Mouse (Mus musculus) ES-E14 (cell line): ENCODE data around the gene Sufu.

ENCODE experiments used
- CHD2 ChIP-seq: IDR thresholded peaks from 2 replicates; pipeline ENCODE4 v1.6.1; 2014; ENCODE audit warnings: mild to moderate bottlenecking, low read depth, low read length, inconsistent platforms
- HCFC1 ChIP-seq: IDR thresholded peaks from 2 replicates; pipeline ENCODE4 v1.6.1; 2012; ENCODE audit warnings: low read length, inconsistent platforms, borderline replicate concordance; ENCODE audit not compliant: insufficient read depth
- MAFK ChIP-seq: IDR thresholded peaks from 2 replicates; pipeline ENCODE4 v1.6.1; 2014; ENCODE audit warnings: mild to moderate bottlenecking, low read depth, low read length, inconsistent platforms; ENCODE audit not compliant: insufficient read depth
- ZC3H11A ChIP-seq: IDR thresholded peaks from 2 replicates; pipeline ENCODE4 v1.6.1; 2012; ENCODE audit warnings: low read depth, mild to moderate bottlenecking, inconsistent platforms, low read length, borderline replicate concordance
- ZNF384 ChIP-seq: IDR thresholded peaks from 2 replicates; pipeline ENCODE4 v1.6.1; 2012; ENCODE audit warnings: low read depth, low read length, inconsistent platforms

DNA sequence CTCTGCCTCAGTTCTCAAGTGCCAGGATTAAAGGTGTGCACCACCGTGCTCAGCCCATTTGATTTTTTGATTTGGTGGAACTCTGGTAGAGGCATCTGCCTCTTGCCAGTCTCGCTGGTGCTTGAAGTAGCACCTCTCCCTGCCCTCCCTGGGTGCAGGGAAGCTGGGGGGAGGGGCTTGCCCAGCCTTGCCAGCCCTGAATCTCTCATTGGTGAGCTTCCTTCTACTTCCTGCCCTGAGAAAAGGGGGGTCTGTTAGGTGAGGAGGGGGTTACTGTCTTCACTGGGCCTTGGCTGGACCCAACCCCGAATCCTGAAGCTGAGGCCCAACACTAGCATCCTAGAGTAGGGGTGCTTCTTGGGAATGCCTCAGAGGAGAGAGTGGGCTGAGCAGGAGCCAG is 112.0 kb downstream of the Sufu start:
- TF ChIP-seq MAFK (no peak), ZC3H11A (no peak), ZNF384 (no peak), CHD2 (no peak), HCFC1 (no peak)
